Mouse (Mus musculus) liver, embryonic 14.5 days (tissue): ENCODE measurements around the gene Trim56.
A peak's percentile ranks its signal among the peaks of the same experiment; 100 is the strongest.

Source experiments
- CTCF ChIP-seq: IDR thresholded peaks from 2 replicates; pipeline ENCODE4 v1.5.1; 2016; ENCODE audit warnings: antibody characterized with exemption, low read depth, control low read depth
- EP300 ChIP-seq: IDR thresholded peaks from 2 replicates; pipeline ENCODE4 v1.6.1; 2016; ENCODE audit warnings: antibody characterized with exemption, low read depth

- TF ChIP-seq CTCF (peak; percentile 26; the same call in 1 of the 2 replicates), EP300 (peak; percentile 87)
Measured at GRCm38 (mm10) chr5:137102575-137103522, 13.2 kb downstream of the Trim56 start.
